Mouse (Mus musculus) kidney, postnatal 0 days (tissue): ENCODE results near the gene Amy1. TPM values are rescaled to one million over a fixed set of nuclear protein-coding genes. Genes with fewer than 3 reads are reported as not detected.
A peak's percentile ranks its signal among the peaks of the same experiment; 100 is the strongest.
"Not testable (repeated sequence)": the region's sequence is repeated elsewhere in the genome, so short reads cannot be mapped to it uniquely, and the experiment has no call there.

Source experiments
- ATAC-seq: fragments of 200-750 bp; cut with Nextera tagmentation; replicated peaks from 2 replicates; pipeline ENCODE4 v1.8.0; 2017; ENCODE audit warnings: low read depth, moderate number of reproducible peaks, moderate TSS enrichment, moderate library complexity; ENCODE audit not compliant: low FRiP score
- DNase-seq: peaks from one replicate; pipeline ENCODE4 v3.0.0-alpha.2; 2016; ENCODE audit warnings: low spot score
- H3K27ac ChIP-seq: fragments of 300-500 bp; sonication (generic); 2 replicates; pipeline ENCODE4 v1.5.1; 2014; ENCODE audit warnings: mild to moderate bottlenecking
- H3K27me3 ChIP-seq: fragments of 300-500 bp; sonication (generic); 2 replicates; pipeline ENCODE4 v1.6.1; 2014; ENCODE audit warnings: low read length, mixed read lengths; ENCODE audit not compliant: insufficient read depth
- H3K36me3 ChIP-seq: fragments of 300-500 bp; sonication (generic); 2 replicates; pipeline ENCODE4 v1.6.1; 2014; ENCODE audit warnings: low read length, mixed read lengths; ENCODE audit not compliant: insufficient read depth
- H3K4me1 ChIP-seq: fragments of 300-500 bp; sonication (generic); replicated peaks from 2 replicates; pipeline ENCODE4 v1.6.1; 2014; ENCODE audit warnings: antibody characterized with exemption, low read length, mixed read lengths; ENCODE audit not compliant: insufficient read depth
- H3K4me2 ChIP-seq: fragments of 300-500 bp; sonication (generic); 2 replicates; pipeline ENCODE4 v1.6.1; 2014; ENCODE audit warnings: mild to moderate bottlenecking, low read length, moderate library complexity, mixed read lengths
- H3K4me3 ChIP-seq: fragments of 300-500 bp; sonication (generic); replicated peaks from 2 replicates; pipeline ENCODE4 v1.5.1; 2014; ENCODE audit warnings: low read depth, low read length
- H3K9ac ChIP-seq: fragments of 300-500 bp; sonication (generic); 2 replicates; pipeline ENCODE4 v1.6.1; 2014; ENCODE audit warnings: low read depth, low read length
- H3K9me3 ChIP-seq: fragments of 300-500 bp; sonication (generic); replicated peaks from 2 replicates; pipeline ENCODE4 v1.6.1; 2016; ENCODE audit warnings: low read length, inconsistent platforms, mixed read lengths
- CTCF ChIP-seq: IDR thresholded peaks from 2 replicates; pipeline ENCODE4 v1.5.1; 2016; ENCODE audit warnings: antibody characterized with exemption, low read depth, mild to moderate bottlenecking, moderate library complexity
- WGBS: fragments of 180-500 bp; shearing (Covaris S2); extraction: QIAGEN DNeasy Blood & Tissue Kit; methylation state at CpG from one replicate; pipeline ENCODE4 v1.1.7; 2014; 5-methylcytosine and 5-hydroxymethylcytosine counted together
- polyA plus RNA-seq: library from polyadenylated mRNA; unstranded; fragments of >200 nt; fragmentation: Nextera tagmentation; extraction: Ambion mirVana; gene quantifications from 2 replicates; pipeline ENCODE4 v1.2.1, GENCODE M21; 2015

Gene Amy1
- polyA plus RNA-seq: 1.5 and 2.9 TPM in 2 replicates

- H3K27me3 ChIP-seq: no peaks in the 10 kb centered on the region
- no peak within 1 kb of the TSS for H3K4me3 ChIP-seq
- DNase-seq (no peak), ATAC-seq (no peak)
- H3K9me3 ChIP-seq: no peaks in the 10 kb centered on the region
- 88% methylated on average over 2 of the region's 2 CpGs for WGBS
- peaks cover 10% of the 10 kb centered on the region; the same call in 1 of the 2 replicates for H3K36me3 ChIP-seq
- no peak for TF ChIP-seq CTCF
- H3K4me1 ChIP-seq: no peaks in the 10 kb centered on the region
- no peak within 1 kb of the TSS for H3K27ac ChIP-seq
- no peak within 1 kb of the TSS for H3K9ac ChIP-seq
- H3K4me2 ChIP-seq: no peak within 1 kb of the TSS
Measured at GRCm38 (mm10) chr3:113606599-113606998, at the start of gene Amy1. Amy1 (minus strand) TSS chr3:113606699.

- Histone ChIP-seq H3K9me3 (no peaks in the 10 kb centered on the region), H3K9ac (no peak overlapping the region), H3K4me3 (no peak overlapping the region), H3K27me3 (no peaks in the 10 kb centered on the region), H3K4me2 (no peak overlapping the region), H3K36me3 (no peaks in the 10 kb centered on the region), H3K4me1 (no peaks in the 10 kb centered on the region), H3K27ac (no peak overlapping the region)
- WGBS: 84% methylated on average over 3 of the region's 3 CpGs
- TF ChIP-seq CTCF: no peak
- ATAC-seq: no peak
- no peak for DNase-seq
Measured at GRCm38 (mm10) chr3:113654335-113654734, 47.8 kb upstream of the Amy1 start.

- WGBS: 31% methylated on average over 3 of the region's 3 CpGs
- ATAC-seq, H3K4me2 ChIP-seq, H3K27ac ChIP-seq, H3K9ac ChIP-seq, H3K9me3 ChIP-seq, H3K36me3 ChIP-seq, H3K27me3 ChIP-seq, H3K4me3 ChIP-seq, H3K4me1 ChIP-seq: not testable (repeated sequence)
- peak; percentile 50 for DNase-seq
- peak; percentile 68 for TF ChIP-seq CTCF
Measured at GRCm38 (mm10) chr3:113651386-113651785, 44.9 kb upstream of the Amy1 start.

GRCm38 (mm10) chr3:113639545-113639944, 33.0 kb upstream of the Amy1 start:
- Histone ChIP-seq H3K36me3 (no peaks in the 10 kb centered on the region), H3K4me3 (no peak overlapping the region), H3K9ac (no peak overlapping the region), H3K4me2 (no peak overlapping the region), H3K4me1 (no peaks in the 10 kb centered on the region), H3K27me3 (no peaks in the 10 kb centered on the region), H3K9me3 (no peaks in the 10 kb centered on the region), H3K27ac (no peak overlapping the region)
- DNase-seq (no peak), ATAC-seq (no peak)
- WGBS: 71% methylated on average over 1 of the region's 1 CpGs
- TF ChIP-seq CTCF: no peak

GRCm38 (mm10) chr3:113634220-113634619, 27.7 kb upstream of the Amy1 start:
- Histone ChIP-seq H3K4me2 (no peak overlapping the region), H3K4me1 (no peaks in the 10 kb centered on the region), H3K9ac (no peak overlapping the region), H3K9me3 (no peaks in the 10 kb centered on the region), H3K27ac (no peak overlapping the region), H3K4me3 (no peak overlapping the region), H3K36me3 (no peaks in the 10 kb centered on the region), H3K27me3 (no peaks in the 10 kb centered on the region)
- TF ChIP-seq CTCF: no peak
- ATAC-seq (no peak), DNase-seq (no peak)

GRCm38 (mm10) chr3:113631611-113632010, 25.1 kb upstream of the Amy1 start:
- no peak overlapping the region for H3K4me2 ChIP-seq
- DNase-seq (no peak), ATAC-seq (no peak)
- no peak overlapping the region for H3K27ac ChIP-seq
- H3K9ac ChIP-seq: no peak overlapping the region
- TF ChIP-seq CTCF: no peak
- no peaks in the 10 kb centered on the region for H3K27me3 ChIP-seq
- H3K36me3 ChIP-seq: 0 out of 2 replicates have a peak, but pooled peaks cover 3% of the 10 kb centered on the region
- H3K4me1 ChIP-seq: no peaks in the 10 kb centered on the region
- no peak overlapping the region for H3K4me3 ChIP-seq
- no peaks in the 10 kb centered on the region for H3K9me3 ChIP-seq

GRCm38 (mm10) chr3:113630564-113630963, 24.1 kb upstream of the Amy1 start:
- no peaks in the 10 kb centered on the region for H3K27me3 ChIP-seq

More at GRCm38 (mm10) chr3:113630564-113630963, 24.1 kb upstream of the Amy1 start:
- WGBS: 14% methylated on average over 13 of the region's 13 CpGs
- H3K4me1 ChIP-seq: no peaks in the 10 kb centered on the region
- peak overlapping the region; percentile 86 for H3K9ac ChIP-seq
- 0 out of 2 replicates have a peak, but pooled peaks cover 3% of the 10 kb centered on the region for H3K36me3 ChIP-seq
- H3K4me2 ChIP-seq: peak overlapping the region; percentile 74
- H3K27ac ChIP-seq: peak overlapping the region; percentile 100
- no peak for TF ChIP-seq CTCF
- DNase-seq (peak; percentile 58), ATAC-seq (peak; percentile 21; the same call in 1 of the 2 replicates)
- H3K9me3 ChIP-seq: no peaks in the 10 kb centered on the region
- H3K4me3 ChIP-seq: peak overlapping the region; percentile 65
